Mouse (Mus musculus) cerebellum, adult 11 months (tissue): Measurements from ENCODE around the gene Abhd16b.

Source experiments
- DNase-seq: peaks from one replicate; pipeline ENCODE4 v3.0.0; 2022

Gene Abhd16b

DNA sequence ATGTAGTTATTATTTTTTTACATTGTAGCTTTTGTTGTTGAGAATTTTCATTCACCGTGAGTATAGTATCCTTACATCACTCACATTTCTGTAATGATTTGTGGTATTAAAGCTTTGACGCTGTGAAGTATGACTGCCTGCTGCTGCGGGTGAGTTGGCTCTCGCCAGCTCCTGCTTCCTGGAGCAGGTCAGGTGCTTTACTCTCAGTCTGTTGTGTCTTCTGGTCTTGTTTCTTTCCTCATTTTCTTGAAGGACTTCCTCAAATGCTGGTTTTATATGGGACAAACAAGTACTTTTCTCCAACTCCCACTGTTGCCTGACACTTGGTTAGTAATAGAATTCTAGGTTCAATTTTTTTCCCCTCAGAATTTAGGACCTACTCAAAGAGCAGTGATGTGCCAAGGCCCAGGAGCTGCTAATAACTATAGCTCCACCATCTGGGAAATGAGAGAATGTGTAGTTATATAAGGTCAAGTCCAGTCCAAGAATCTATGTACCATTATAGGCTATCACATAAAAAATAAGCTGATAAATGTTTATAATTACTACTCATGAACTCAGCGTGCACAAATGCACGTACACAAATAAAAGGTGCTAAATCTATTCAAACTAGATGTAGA is 48.9 kb downstream of the Abhd16b start:
- DNase-seq, result no peak
